Mouse (Mus musculus) kidney, adult 2 months (tissue): ENCODE measurements around the gene Olfr535.

Source experiments
- CTCF ChIP-seq: fragments of 200-500 bp; conservative IDR thresholded peaks from 2 replicates; pipeline ENCODE4 v1.5.1; 2011; ENCODE audit warnings: low read depth, mild to moderate bottlenecking, control low read depth, low read length, moderate library complexity, mixed read lengths; ENCODE audit not compliant: insufficient read depth, insufficient read length
- POLR2A ChIP-seq: fragments of 200-500 bp; IDR thresholded peaks from one replicate; pipeline ENCODE4 v1.6.1; 2011; ENCODE audit warnings: low read depth, low read length, control low read depth

GRCm38 (mm10) chr7:140494231-140494630 is 10.2 kb downstream of the Olfr535 start:
- TF ChIP-seq CTCF (no peak), POLR2A (no peak)
